Mouse (Mus musculus) brain, embryonic 14.5 days (tissue): ENCODE measurements around the gene Hcfc1r1.

Experiments
- CTCF ChIP-seq: fragments of 200-500 bp; IDR thresholded peaks from 2 replicates; pipeline ENCODE4 v1.5.1; 2012; ENCODE audit warnings: inconsistent platforms, mild to moderate bottlenecking, moderate library complexity, borderline replicate concordance; ENCODE audit not compliant: insufficient read depth, insufficient read length; ENCODE audit errors: extremely low read depth
- POLR2A ChIP-seq: fragments of 200-500 bp; IDR thresholded peaks from 2 replicates; pipeline ENCODE4 v1.6.1; 2012; ENCODE audit warnings: mild to moderate bottlenecking, inconsistent platforms, borderline replicate concordance; ENCODE audit not compliant: poor library complexity, insufficient read depth, insufficient read length, severe bottlenecking; ENCODE audit errors: extremely low read depth

- no peak for TF ChIP-seq CTCF
- TF ChIP-seq POLR2A = no peak
Measured at GRCm38 (mm10) chr17:23705525-23706104, 32.2 kb downstream of the Hcfc1r1 start.
